Mouse (Mus musculus) heart, postnatal 0 days (tissue): ENCODE measurements around the gene Pxdc1. TPM values are rescaled to one million over a fixed set of nuclear protein-coding genes. Genes with fewer than 3 reads are reported as not detected.
A peak's percentile ranks its signal among the peaks of the same experiment; 100 is the strongest.

Source experiments
- ATAC-seq: fragments of 200-750 bp; cut with Nextera tagmentation; 2 replicates; pipeline ENCODE4 v1.8.0; 2017; ENCODE audit warnings: low read depth, moderate number of reproducible peaks, moderate library complexity; ENCODE audit not compliant: insufficient read depth
- DNase-seq: peaks from one replicate; pipeline ENCODE4 v3.0.0-alpha.2; 2016; ENCODE audit warnings: low spot score
- H3K27ac ChIP-seq: fragments of 300-500 bp; sonication (generic); 2 replicates; pipeline ENCODE4 v1.5.1; 2014; ENCODE audit warnings: low read depth, mild to moderate bottlenecking
- H3K27me3 ChIP-seq: fragments of 300-500 bp; sonication (generic); 2 replicates; pipeline ENCODE4 v1.6.1; 2014; ENCODE audit warnings: low read length, mixed read lengths; ENCODE audit not compliant: control insufficient read depth, insufficient read depth
- H3K36me3 ChIP-seq: fragments of 300-500 bp; sonication (generic); replicated peaks from 2 replicates; pipeline ENCODE4 v1.6.1; 2014; ENCODE audit warnings: low read length, mixed read lengths; ENCODE audit not compliant: control insufficient read depth, insufficient read depth
- H3K4me1 ChIP-seq: fragments of 300-500 bp; sonication (generic); 2 replicates; pipeline ENCODE4 v1.6.1; 2014; ENCODE audit warnings: antibody characterized with exemption; ENCODE audit not compliant: control insufficient read depth, insufficient read depth
- H3K4me2 ChIP-seq: fragments of 300-500 bp; sonication (generic); 2 replicates; pipeline ENCODE4 v1.6.1; 2014; ENCODE audit warnings: low read depth, mild to moderate bottlenecking, low read length, moderate library complexity
- H3K4me3 ChIP-seq: fragments of 300-500 bp; sonication (generic); 2 replicates; pipeline ENCODE4 v1.5.1; 2014; ENCODE audit warnings: low read depth, low read length
- H3K9ac ChIP-seq: fragments of 300-500 bp; sonication (generic); replicated peaks from 2 replicates; pipeline ENCODE4 v1.6.1; 2014; ENCODE audit warnings: low read depth, low read length, mixed read lengths
- H3K9me3 ChIP-seq: fragments of 300-500 bp; sonication (generic); replicated peaks from 2 replicates; pipeline ENCODE4 v1.6.1; 2016; ENCODE audit warnings: low read length; ENCODE audit not compliant: control insufficient read depth
- CTCF ChIP-seq: IDR thresholded peaks from 2 replicates; pipeline ENCODE4 v1.5.1; 2016; ENCODE audit warnings: antibody characterized with exemption, control low read depth, low read depth
- EP300 ChIP-seq: IDR thresholded peaks from 2 replicates; pipeline ENCODE4 v1.6.1; 2016; ENCODE audit warnings: antibody characterized with exemption, low read depth
- WGBS: fragments of 180-500 bp; shearing (Covaris S2); extraction: QIAGEN DNeasy Blood & Tissue Kit; methylation state at CpG from one replicate; pipeline ENCODE4 v1.1.7; 2014; 5-methylcytosine and 5-hydroxymethylcytosine counted together
- polyA plus RNA-seq: library from polyadenylated mRNA; unstranded; fragments of >200 nt; fragmentation: Nextera tagmentation; extraction: Ambion mirVana; gene quantifications from 2 replicates; pipeline ENCODE4 v1.2.1, GENCODE M21; 2015
- total RNA-seq: library from RNA; depleted of rRNA; stranded (reverse); fragments of >200 nt; gene quantifications from 2 replicates; pipeline ENCODE4 v1.2.3, GENCODE M21; 2014; ENCODE audit warnings: low replicate concordance; rRNA removed

Gene Pxdc1
- total RNA-seq (29.5 and 31.2 TPM in 2 replicates), polyA plus RNA-seq (15.9 and 16.5 TPM in 2 replicates)

DNA sequence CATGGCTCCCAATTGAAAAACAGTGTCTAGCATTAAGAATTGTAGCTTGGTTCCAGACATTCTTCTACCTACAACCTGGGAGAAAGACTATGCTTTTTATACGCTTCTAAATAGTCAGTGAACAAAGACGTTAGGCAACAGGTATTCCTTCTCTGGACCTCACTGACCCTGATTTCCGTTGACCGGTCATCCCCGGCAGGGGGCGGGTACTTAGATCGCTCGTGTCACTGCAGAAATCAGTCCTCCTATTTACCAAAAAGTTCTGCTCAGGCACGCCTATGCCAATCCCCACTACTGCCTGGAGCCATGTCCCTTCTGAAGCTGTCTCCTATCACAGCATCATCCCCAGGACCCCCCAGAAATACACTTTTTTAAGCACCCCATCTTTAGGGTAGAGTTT is at the start of gene Pxdc1:
Pxdc1 (minus strand) TSS at position 96 of the 400 bp plus-strand sequence.
- ATAC-seq: no peak
- TF ChIP-seq CTCF: peak; percentile 36
- no peak for TF ChIP-seq EP300
- 8% methylated on average over 9 of the region's 9 CpGs for WGBS
- peak; percentile 52 for DNase-seq
- H3K9me3 ChIP-seq: no peaks in the 10 kb centered on the region
- H3K4me1 ChIP-seq: peaks cover 7% of the 10 kb centered on the region; the same call in 1 of the 2 replicates
- H3K27ac ChIP-seq: peak within 1 kb of the TSS; percentile 90
- H3K27me3 ChIP-seq: no peaks in the 10 kb centered on the region
- peak within 1 kb of the TSS; percentile 90 for H3K4me2 ChIP-seq
- H3K9ac ChIP-seq: peak within 1 kb of the TSS; percentile 83
- peak within 1 kb of the TSS; percentile 77 for H3K4me3 ChIP-seq
- no peaks in the 10 kb centered on the region for H3K36me3 ChIP-seq

DNA sequence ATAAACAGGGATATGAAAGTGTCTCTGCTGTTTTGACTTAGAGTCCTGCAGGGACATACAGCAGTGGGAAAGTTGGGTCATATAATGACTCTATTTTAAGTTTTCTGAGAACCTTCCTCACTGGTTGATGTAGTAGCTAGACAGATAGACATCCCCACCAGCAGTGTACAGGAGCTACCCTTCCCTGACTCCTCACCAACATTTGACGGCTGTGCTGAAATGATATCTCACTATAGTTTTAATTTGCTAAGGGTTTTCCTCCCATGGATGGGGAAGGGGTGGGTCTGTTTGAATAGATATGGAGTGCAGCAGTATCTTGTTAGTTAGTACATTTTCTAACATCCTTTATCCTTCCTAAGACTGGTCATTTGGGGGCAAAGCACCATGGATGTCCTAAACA is 47.3 kb upstream of the Pxdc1 start:
- Histone ChIP-seq H3K9ac (no peak overlapping the region), H3K4me1 (no peaks in the 10 kb centered on the region), H3K4me2 (no peak overlapping the region), H3K36me3 (no peaks in the 10 kb centered on the region), H3K9me3 (no peaks in the 10 kb centered on the region), H3K27ac (no peak overlapping the region), H3K27me3 (no peaks in the 10 kb centered on the region), H3K4me3 (no peak overlapping the region)
- TF ChIP-seq EP300 (no peak), CTCF (no peak)
- ATAC-seq: no peak
- DNase-seq: no peak
- 63% methylated on average over 1 of the region's 1 CpGs for WGBS

DNA sequence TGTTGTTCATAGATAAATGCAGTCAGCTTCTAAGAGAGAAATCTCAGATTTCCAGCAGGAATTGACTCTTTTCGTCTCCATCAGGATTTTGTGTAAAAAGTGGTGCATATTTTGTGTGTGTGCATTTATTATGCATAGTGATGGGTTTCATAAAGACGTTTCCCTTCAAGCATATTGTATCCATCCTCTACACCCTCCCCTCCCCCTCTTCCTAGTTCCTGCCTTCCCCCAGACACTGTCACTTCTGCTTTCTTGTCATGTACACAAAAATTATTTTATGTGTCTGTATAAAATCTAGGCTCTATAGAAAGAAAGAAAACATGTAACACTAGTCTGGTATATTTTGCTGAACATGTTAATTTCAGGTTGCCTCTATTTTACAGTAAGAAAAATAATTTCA is 46.8 kb upstream of the Pxdc1 start:
- ATAC-seq: no peak
- Histone ChIP-seq H3K36me3 (no peaks in the 10 kb centered on the region), H3K9me3 (no peaks in the 10 kb centered on the region), H3K9ac (no peak overlapping the region), H3K4me1 (no peaks in the 10 kb centered on the region), H3K27ac (no peak overlapping the region), H3K4me2 (no peak overlapping the region), H3K27me3 (no peaks in the 10 kb centered on the region), H3K4me3 (no peak overlapping the region)
- no peak for TF ChIP-seq CTCF
- no peak for TF ChIP-seq EP300
- WGBS: 50% methylated on average over 2 of the region's 2 CpGs
- DNase-seq: no peak

DNA sequence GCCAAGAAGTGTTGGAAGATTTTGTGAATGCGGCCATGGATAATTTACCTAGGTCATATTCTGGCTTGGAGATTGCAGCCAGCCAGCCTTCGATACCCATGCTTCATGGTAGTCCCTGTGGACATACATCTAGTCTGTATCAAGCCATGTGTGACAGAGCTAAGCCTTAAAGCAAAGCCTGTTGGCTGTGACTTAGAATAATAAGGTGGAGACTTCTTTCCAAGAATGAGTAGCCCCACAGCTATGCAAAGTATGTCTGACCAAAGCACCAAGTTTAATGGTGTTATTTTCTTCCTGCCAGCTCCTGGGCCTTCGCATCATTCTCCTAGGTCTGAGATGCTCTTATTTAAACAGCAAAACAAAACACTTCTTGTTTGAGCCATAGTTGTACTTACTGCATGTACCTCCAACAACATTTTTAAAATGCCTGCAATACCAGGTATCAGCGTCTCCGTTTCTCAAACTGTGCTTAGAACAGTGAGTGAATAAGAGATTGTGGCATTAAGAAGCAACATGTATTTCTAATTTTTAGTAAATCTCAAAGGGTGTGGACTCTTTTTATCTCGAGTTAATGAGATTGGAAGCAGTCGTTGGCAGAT is 43.5 kb upstream of the Pxdc1 start:
- Histone ChIP-seq H3K27ac (no peak overlapping the region), H3K9me3 (no peaks in the 10 kb centered on the region), H3K4me1 (no peaks in the 10 kb centered on the region), H3K9ac (no peak overlapping the region), H3K4me2 (no peak overlapping the region), H3K27me3 (no peaks in the 10 kb centered on the region), H3K4me3 (no peak overlapping the region), H3K36me3 (no peaks in the 10 kb centered on the region)
- ATAC-seq (no peak), DNase-seq (no peak)
- WGBS: 59% methylated on average over 7 of the region's 7 CpGs
- TF ChIP-seq CTCF (no peak), EP300 (no peak)

DNA sequence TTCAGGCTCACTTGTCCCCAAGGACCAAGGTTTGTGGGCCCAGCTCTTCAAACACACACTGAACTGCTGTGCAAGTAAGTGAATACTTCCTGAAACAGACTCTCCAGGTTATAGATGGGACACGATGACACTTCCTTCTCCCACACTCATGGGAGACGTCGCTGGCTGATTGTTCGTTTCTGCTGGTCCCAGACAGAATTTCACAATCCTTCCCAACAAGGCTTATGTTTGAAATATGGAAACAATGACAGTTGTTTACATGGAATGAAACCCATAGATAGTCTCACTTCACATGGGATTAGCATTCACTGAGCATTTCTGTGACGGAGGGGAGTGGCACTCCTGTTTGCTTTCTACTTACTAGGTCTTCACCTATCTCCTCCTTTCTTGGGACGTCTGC is 39.8 kb upstream of the Pxdc1 start:
- no peaks in the 10 kb centered on the region for H3K9me3 ChIP-seq
- H3K27me3 ChIP-seq: no peaks in the 10 kb centered on the region
- ATAC-seq: no peak
- H3K9ac ChIP-seq: no peak overlapping the region
- DNase-seq: no peak
- WGBS: 62% methylated on average over 6 of the region's 6 CpGs
- no peak overlapping the region for H3K27ac ChIP-seq
- TF ChIP-seq EP300: no peak
- no peak for TF ChIP-seq CTCF
- H3K4me1 ChIP-seq: no peaks in the 10 kb centered on the region
- H3K36me3 ChIP-seq: no peaks in the 10 kb centered on the region
- H3K4me3 ChIP-seq: no peak overlapping the region
- H3K4me2 ChIP-seq: no peak overlapping the region

DNA sequence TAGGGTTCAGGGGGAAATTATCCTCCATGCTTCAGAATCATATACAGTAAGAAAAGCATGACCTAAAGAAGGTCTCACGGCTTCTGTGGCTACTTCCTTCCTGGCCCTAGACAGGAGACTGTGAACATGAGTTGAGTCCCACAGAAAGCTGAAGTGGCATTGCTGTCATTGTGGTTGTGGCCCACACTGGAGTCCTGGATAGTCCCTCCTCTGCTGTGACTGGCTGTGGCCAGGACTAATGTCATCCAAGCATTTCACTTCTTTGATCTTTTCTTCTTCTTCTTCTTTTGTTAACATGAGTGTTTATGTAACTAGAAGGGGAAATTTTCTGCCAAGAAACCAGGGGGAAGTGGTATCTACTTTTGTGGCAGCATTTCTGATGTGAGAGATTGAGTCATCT is 37.8 kb upstream of the Pxdc1 start:
- Histone ChIP-seq H3K4me2 (no peak overlapping the region), H3K4me3 (no peak overlapping the region), H3K27ac (no peak overlapping the region), H3K36me3 (no peaks in the 10 kb centered on the region), H3K27me3 (no peaks in the 10 kb centered on the region), H3K4me1 (no peaks in the 10 kb centered on the region), H3K9me3 (no peaks in the 10 kb centered on the region), H3K9ac (no peak overlapping the region)
- DNase-seq: no peak
- TF ChIP-seq CTCF (no peak), EP300 (no peak)
- no peak for ATAC-seq
- WGBS: 50% methylated on average over 1 of the region's 1 CpGs
